Mouse (Mus musculus) heart, postnatal 4 days (tissue): ENCODE measurements at regions not wholly inside any gene's neighbourhood (a gene's known extent, or its start where the extent isn't known, plus 50 kb on each side); places are given as distances from the start of the nearest gene placed in this dataset.
A peak's percentile ranks its signal among the peaks of the same experiment; 100 is the strongest.

Experiments used
- DNase-seq: peaks from one replicate; pipeline ENCODE4 v3.0.0; 2021

GRCm38 (mm10) chr1:48276206-48276605, 1383.6 kb upstream of the Slc39a10 start:
- peak; percentile 4 for DNase-seq

GRCm38 (mm10) chr1:48275666-48276065, 1383.0 kb upstream of the Slc39a10 start:
- no peak for DNase-seq
